Mouse (Mus musculus): ENCODE results near the gene Klk8.

- TF ChIP-seq POLR2A (IDR thresholded peaks at IDR 0.05; ENCODE audit: insufficient read length, low read depth), result no peak
- no peak for TF ChIP-seq MAX (IDR thresholded peaks at IDR 0.05; ENCODE audit: low read depth)
- TF ChIP-seq MYOD1 (IDR thresholded peaks at IDR 0.05; ENCODE audit: control insufficient read depth in 1 of 3, insufficient read length in 2 of 3, low read depth in 2 of 3), result no peak
- no peak for TF ChIP-seq TCF3 (IDR thresholded peaks at IDR 0.05; ENCODE audit: insufficient read length, low read depth)
- TF ChIP-seq POLR2AphosphoS2 (IDR thresholded peaks at IDR 0.05; ENCODE audit: insufficient read length, low read depth), result no peak
- no peak for TF ChIP-seq REST (IDR thresholded peaks at IDR 0.05; ENCODE audit: insufficient read depth, insufficient read length)
- TF ChIP-seq E2F4 (IDR thresholded peaks at IDR 0.05; ENCODE audit: insufficient read depth), result no peak
- no peak for TF ChIP-seq TCF12 (IDR thresholded peaks at IDR 0.05; ENCODE audit: insufficient read depth, poor library complexity, severe bottlenecking)
- no peak for TF ChIP-seq CEBPB (IDR thresholded peaks at IDR 0.05; ENCODE audit: insufficient read depth, poor library complexity, severe bottlenecking)
- TF ChIP-seq USF1 (IDR thresholded peaks at IDR 0.05; ENCODE audit: low read depth), result no peak
Observed at GRCm38 (mm10) chr7:43827706-43828105, 30.3 kb downstream of the Klk8 start.
